In the genomic region with DNA sequence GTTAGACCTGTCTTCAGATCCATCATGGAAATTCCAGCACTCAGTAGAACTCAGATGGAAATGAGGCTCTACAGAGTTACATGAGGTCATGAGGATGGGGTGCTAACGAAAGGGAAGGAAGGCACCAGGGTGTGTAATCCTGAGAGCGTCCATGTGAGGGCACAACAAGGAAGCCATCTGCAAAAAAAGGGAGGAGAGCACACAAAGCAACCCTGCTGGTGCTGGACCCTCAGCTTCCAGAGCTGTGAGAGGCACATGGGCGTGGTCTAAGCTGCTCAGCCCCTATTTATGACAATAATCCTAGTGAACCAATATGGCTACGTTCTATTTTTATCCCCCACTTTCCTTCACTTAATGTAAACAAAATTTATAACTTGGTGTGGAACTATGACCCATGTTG, we compare ENCODE assay signal across 44 mouse cellular contexts. TPM values are rescaled to one million over a fixed set of nuclear protein-coding genes. Genes with fewer than 3 reads are reported as not detected.
DNase-seq lines count a peak whose midpoint lies in the region; ATAC-seq and TF ChIP-seq lines count a peak whose summit lies in the region.
"Had no signal": no experiment of that assay in that cellular context is flagged by ENCODE, and none has a peak within 500 bp of the region (broad histone marks: within the 10 kb centered on the region; RNA-seq: fewer than 3 reads in every experiment).

No protein-coding gene starts in this region.

- no peaks in the 10 kb centered on the region for H3K9me3 ChIP-seq in intestine, postnatal 0 days (ENCODE audit: control insufficient read depth)
- no peaks in the 10 kb centered on the region for H3K9me3 ChIP-seq in intestine, embryonic 15.5 days
- no peaks in the 10 kb centered on the region for H3K9me3 ChIP-seq in stomach, postnatal 0 days (ENCODE audit: control insufficient read depth, low read length)
- H3K9me3 ChIP-seq: embryonic facial prominence, embryonic 12.5 days; forebrain, embryonic 15.5 days; G1E; lung, embryonic 15.5 days; midbrain, embryonic 12.5 days; neural tube, embryonic 12.5 days; stomach, embryonic 15.5 days had no signal

- 70% methylated on average over 4 of the region's 4 CpGs for WGBS in intestine, postnatal 0 days
- WGBS in intestine, embryonic 15.5 days = 73% methylated on average over 4 of the region's 4 CpGs
- WGBS in stomach, postnatal 0 days = 75% methylated on average over 4 of the region's 4 CpGs

- no peaks in the 10 kb centered on the region for H3K4me1 ChIP-seq in intestine, postnatal 0 days (replicated peaks; ENCODE audit: control insufficient read depth, insufficient read depth, low read length)
- no peaks in the 10 kb centered on the region for H3K4me1 ChIP-seq in intestine, embryonic 15.5 days (replicated peaks)
- H3K4me1 ChIP-seq in stomach, postnatal 0 days (replicated peaks; ENCODE audit: control insufficient read depth, insufficient read depth) = no peaks in the 10 kb centered on the region
- H3K4me1 ChIP-seq: embryonic facial prominence, embryonic 12.5 days; forebrain, embryonic 15.5 days; midbrain, embryonic 12.5 days; neural tube, embryonic 12.5 days; stomach, embryonic 15.5 days had no signal

- H3K36me3 ChIP-seq in intestine, postnatal 0 days (ENCODE audit: control insufficient read depth, insufficient read depth) = peaks cover 53% of the 10 kb centered on the region
- peaks cover 6% of the 10 kb centered on the region; the same call in 1 of the 2 replicates for H3K36me3 ChIP-seq in intestine, embryonic 15.5 days
- peaks cover 12% of the 10 kb centered on the region for H3K36me3 ChIP-seq in stomach, postnatal 0 days (ENCODE audit: control insufficient read depth, insufficient read depth, low read length)

- no peak overlapping the region for H3K9ac ChIP-seq in intestine, postnatal 0 days (ENCODE audit: low read depth, low read length)
- H3K9ac ChIP-seq in intestine, embryonic 15.5 days = no peak overlapping the region
- H3K9ac ChIP-seq in stomach, postnatal 0 days (ENCODE audit: low read length) = no peak overlapping the region
- H3K9ac ChIP-seq: embryonic facial prominence, embryonic 12.5 days; forebrain, embryonic 15.5 days; hindbrain, embryonic 14.5 days; lung, embryonic 15.5 days; midbrain, embryonic 12.5 days; neural tube, embryonic 12.5 days; stomach, embryonic 15.5 days had no signal

- no peak for TF ChIP-seq EP300 in stomach, postnatal 0 days (optimal IDR thresholded peaks at IDR 0.05)

- no peak overlapping the region for H3K27ac ChIP-seq in intestine, postnatal 0 days (ENCODE audit: low read depth, low read length)
- no peak overlapping the region for H3K27ac ChIP-seq in intestine, embryonic 15.5 days
- no peak overlapping the region for H3K27ac ChIP-seq in stomach, postnatal 0 days (replicated peaks)
- H3K27ac ChIP-seq: embryonic facial prominence, embryonic 12.5 days; forebrain, embryonic 15.5 days; hindbrain, embryonic 14.5 days; lung, embryonic 15.5 days; midbrain, embryonic 12.5 days; neural tube, embryonic 12.5 days; stomach, embryonic 15.5 days had no signal

- H3K4me3 ChIP-seq in intestine, postnatal 0 days (ENCODE audit: low read depth, low read length) = no peak overlapping the region
- H3K4me3 ChIP-seq in intestine, embryonic 15.5 days (replicated peaks) = no peak overlapping the region
- H3K4me3 ChIP-seq in stomach, postnatal 0 days (ENCODE audit: low read depth, low read length) = no peak overlapping the region
- H3K4me3 ChIP-seq: embryonic facial prominence, embryonic 12.5 days; forebrain, embryonic 15.5 days; lung, embryonic 15.5 days; midbrain, embryonic 12.5 days; myocyte; neural tube, embryonic 12.5 days; stomach, embryonic 15.5 days had no signal

- DNase-seq in ES-CJ7 (ENCODE audit: low read depth, low spot score) = peak; percentile 11
- DNase-seq in R1 (ENCODE audit: low read depth, low spot score) = peak; percentile 22
- DNase-seq in stomach, postnatal 0 days (ENCODE audit: low spot score) = no peak
- DNase-seq in adrenal gland, adult 2 months = no peak
- DNase-seq: adrenal gland, postnatal 36 days; cerebellum, adult 18-20 months; cerebellum, postnatal 25 days; gastrocnemius, postnatal 25 days; heart, adult 18-20 months; heart, postnatal 4 days; kidney, adult 8-10 months; kidney, postnatal 14 days; retina, postnatal 1 day; right cerebral cortex, postnatal 25 days; thymus, postnatal 14 days had no signal

- H3K27me3 ChIP-seq in intestine, postnatal 0 days (replicated peaks; ENCODE audit: control insufficient read depth, insufficient read depth, low read length) = no peaks in the 10 kb centered on the region
- no peaks in the 10 kb centered on the region for H3K27me3 ChIP-seq in intestine, embryonic 15.5 days (replicated peaks)
- H3K27me3 ChIP-seq in stomach, postnatal 0 days (ENCODE audit: control insufficient read depth, insufficient read depth, low read length) = no peaks in the 10 kb centered on the region
- H3K27me3 ChIP-seq: embryonic facial prominence, embryonic 12.5 days; forebrain, embryonic 15.5 days; lung, embryonic 15.5 days; midbrain, embryonic 12.5 days; neural tube, embryonic 12.5 days; Patski; stomach, embryonic 15.5 days had no signal

- no peak for ATAC-seq in intestine, postnatal 0 days
- ATAC-seq in intestine, embryonic 15.5 days = no peak
- no peak for ATAC-seq in stomach, postnatal 0 days (ENCODE audit: low FRiP score, low TSS enrichment)
- no peak for ATAC-seq in inflammation-experienced regulatory T-cells, adult 6 months
- ATAC-seq: CD4-positive, CD25-positive, alpha-beta regulatory T cell, adult 4 months; forebrain, embryonic 15.5 days; Patski had no signal

- no peak overlapping the region for H3K4me2 ChIP-seq in intestine, postnatal 0 days (replicated peaks; ENCODE audit: low read depth)
- H3K4me2 ChIP-seq in intestine, embryonic 15.5 days (replicated peaks) = no peak overlapping the region
- no peak overlapping the region for H3K4me2 ChIP-seq in stomach, postnatal 0 days (replicated peaks; ENCODE audit: low read depth)
- H3K4me2 ChIP-seq: embryonic facial prominence, embryonic 12.5 days; forebrain, embryonic 15.5 days; heart, embryonic 11.5 days; hindbrain, embryonic 14.5 days; liver, embryonic 11.5 days; lung, embryonic 15.5 days; midbrain, embryonic 12.5 days; neural tube, embryonic 12.5 days; stomach, embryonic 15.5 days had no signal

- TF ChIP-seq CTCF in intestine, postnatal 0 days (IDR thresholded peaks at IDR 0.05; ENCODE audit: low read depth) = peak; percentile 20; the same call in 1 of the 2 replicates
- TF ChIP-seq CTCF in stomach, postnatal 0 days (IDR thresholded peaks at IDR 0.05; ENCODE audit: low read depth) = peak; percentile 18; the same call in 1 of the 2 replicates

RNA-seq across cellular contexts. Expression of gene Mmaa, which starts 22.1 kb away (rescaled TPM):
- 7.2 and 8.2 TPM in 2 replicates for polyA plus RNA-seq in intestine, postnatal 0 days (2015; fragmentation: Nextera tagmentation; extraction: Ambion mirVana)
- polyA plus RNA-seq in intestine, embryonic 15.5 days (2015; fragmentation: Nextera tagmentation; extraction: Ambion mirVana) = 12.8 and 13.5 TPM in 2 replicates
- polyA plus RNA-seq in stomach, postnatal 0 days (2015; fragmentation: Nextera tagmentation; extraction: Ambion mirVana) = 10.0 and 10.9 TPM in 2 replicates
- polyA plus RNA-seq in inflammation-experienced regulatory T-cells, adult 6 months (2017; shearing (Covaris generic)) = 1 to 10 TPM; 6.0 to 8.7 (median 6.5) TPM
- 10 to 100 TPM; 31.8 to 42.5 TPM for total RNA-seq in adrenal gland, adult 2 months (2021)
- 2.8 and 3.2 TPM in 2 replicates for polyA plus RNA-seq in adrenal gland, adult 2 months (2012; rRNA removed)

RNA-seq across cellular contexts. Expression of gene 1700011L22Rik, which starts 24.3 kb away (rescaled TPM):
- not detected in 2 replicates for polyA plus RNA-seq in intestine, postnatal 0 days (2015; fragmentation: Nextera tagmentation; extraction: Ambion mirVana)
- polyA plus RNA-seq in intestine, embryonic 15.5 days (2015; fragmentation: Nextera tagmentation; extraction: Ambion mirVana) = not detected in 2 replicates
- not detected in 2 replicates for polyA plus RNA-seq in stomach, postnatal 0 days (2015; fragmentation: Nextera tagmentation; extraction: Ambion mirVana)
- polyA plus RNA-seq in inflammation-experienced regulatory T-cells, adult 6 months (2017; shearing (Covaris generic)) = not detected
- not detected for total RNA-seq in adrenal gland, adult 2 months (2021)
- polyA plus RNA-seq in adrenal gland, adult 2 months (2012; rRNA removed) = not detected in 2 replicates
- total RNA-seq: adrenal gland, adult 18-20 months; adrenal gland, postnatal 36 days; G1E; gastrocnemius, adult 18-20 months; gastrocnemius, postnatal 25 days; heart, adult 18-20 months; heart, postnatal 4 days; layer of hippocampus, postnatal 10 days; left cerebral cortex, adult 18-20 months; left cerebral cortex, postnatal 14 days; megakaryocyte, adult 5-6 weeks; midbrain, postnatal 0 days had no signal
- polyA plus RNA-seq: brain, embryonic 14.5 days; CD4-positive, CD25-positive, alpha-beta regulatory T cell, adult 4 months; embryonic facial prominence, embryonic 12.5 days; forebrain, embryonic 15.5 days; frontal cortex, adult 2 months; G1E; heart, embryonic 11.5 days; heart, embryonic 16.5 days; hindbrain, embryonic 14.5 days; intestine, embryonic 14.5 days; limb, embryonic 11.5 days; liver, embryonic 11.5 days; liver, embryonic 16.5 days; lung, embryonic 15.5 days; midbrain, embryonic 12.5 days; midbrain, postnatal 0 days; myocyte; neural tube, embryonic 12.5 days; stomach, embryonic 15.5 days had no signal

Comparison
In these comparisons a context has a peak if more than half of its experiments do, and no peak if none do; other contexts are left out.
1. DNase-seq: peak in ES-CJ7 (single experiment) and R1 (single experiment); none in stomach, postnatal 0 days (single experiment) and adrenal gland, adult 2 months (single experiment).